Mouse (Mus musculus) midbrain, postnatal 0 days (tissue): ENCODE results near the gene Stk10. TPM values are rescaled to one million over a fixed set of nuclear protein-coding genes. Genes with fewer than 3 reads are reported as not detected.
A peak's percentile ranks its signal among the peaks of the same experiment; 100 is the strongest.

Experiments
- ATAC-seq: fragments of 200-750 bp; cut with Nextera tagmentation; 2 replicates; pipeline ENCODE4 v1.8.0; 2017; ENCODE audit warnings: moderate number of reproducible peaks, mild to moderate bottlenecking, moderate TSS enrichment, moderate library complexity; ENCODE audit not compliant: low FRiP score
- DNase-seq: peaks from one replicate; pipeline ENCODE4 v3.0.0-alpha.2; 2015; ENCODE audit warnings: low spot score
- H3K27ac ChIP-seq: fragments of 300-500 bp; sonication (generic); 2 replicates; pipeline ENCODE4 v1.5.1; 2014; ENCODE audit warnings: low read depth, mild to moderate bottlenecking, low read length, mixed read lengths
- H3K27me3 ChIP-seq: fragments of 300-500 bp; sonication (generic); 2 replicates; pipeline ENCODE4 v1.6.1; 2014; ENCODE audit warnings: low read length, control low read depth, mixed read lengths; ENCODE audit not compliant: insufficient read depth
- H3K36me3 ChIP-seq: fragments of 300-500 bp; sonication (generic); 2 replicates; pipeline ENCODE4 v1.6.1; 2014; ENCODE audit warnings: low read length, control low read depth, mixed read lengths; ENCODE audit not compliant: insufficient read depth
- H3K4me1 ChIP-seq: fragments of 300-500 bp; sonication (generic); 2 replicates; pipeline ENCODE4 v1.6.1; 2014; ENCODE audit warnings: mild to moderate bottlenecking, control low read depth, antibody characterized with exemption, low read length, mixed read lengths; ENCODE audit not compliant: insufficient read depth
- H3K4me2 ChIP-seq: fragments of 300-500 bp; sonication (generic); 2 replicates; pipeline ENCODE4 v1.6.1; 2014; ENCODE audit warnings: low read depth, mild to moderate bottlenecking, low read length, mixed read lengths; ENCODE audit not compliant: poor library complexity, severe bottlenecking
- H3K4me3 ChIP-seq: fragments of 300-500 bp; sonication (generic); 2 replicates; pipeline ENCODE4 v1.5.1; 2014; ENCODE audit warnings: low read depth, mild to moderate bottlenecking, low read length, moderate library complexity
- H3K9ac ChIP-seq: fragments of 300-500 bp; sonication (generic); replicated peaks from 2 replicates; pipeline ENCODE4 v1.6.1; 2014; ENCODE audit warnings: mild to moderate bottlenecking, low read length, moderate library complexity, mixed read lengths; ENCODE audit not compliant: poor library complexity, severe bottlenecking
- H3K9me3 ChIP-seq: fragments of 300-500 bp; sonication (generic); 2 replicates; pipeline ENCODE4 v1.6.1; 2016; ENCODE audit warnings: low read length, control low read depth
- CTCF ChIP-seq: IDR thresholded peaks from 2 replicates; pipeline ENCODE4 v1.5.1; 2016; ENCODE audit warnings: antibody characterized with exemption, mild to moderate bottlenecking
- WGBS: fragments of 180-500 bp; shearing (Covaris S2); extraction: QIAGEN DNeasy Blood & Tissue Kit; methylation state at CpG from one replicate; pipeline ENCODE4 v1.1.7; 2014; 5-methylcytosine and 5-hydroxymethylcytosine counted together
- polyA plus RNA-seq: library from polyadenylated mRNA; unstranded; fragments of >200 nt; fragmentation: Nextera tagmentation; extraction: Ambion mirVana; gene quantifications from 2 replicates; pipeline ENCODE4 v1.2.1, GENCODE M21; 2015
- total RNA-seq: library from RNA; depleted of rRNA; stranded (reverse); fragments of >200 nt; gene quantifications from 2 replicates; pipeline ENCODE4 v1.2.3, GENCODE M21; 2014

The Stk10 gene
- total and polyA plus RNA-seq, 2 experiments from 2014 or later = 0.99 to 9.4 TPM

- ATAC-seq (peak; percentile 71), DNase-seq (peak; percentile 51)
- Histone ChIP-seq H3K9ac (peak overlapping the region; percentile 96), H3K4me3 (peak overlapping the region; percentile 99), H3K27me3 (no peaks in the 10 kb centered on the region), H3K9me3 (no peaks in the 10 kb centered on the region), H3K27ac (peak overlapping the region; percentile 93), H3K4me1 (peaks cover 7% of the 10 kb centered on the region; the same call in 1 of the 2 replicates), H3K36me3 (no peaks in the 10 kb centered on the region), H3K4me2 (peak overlapping the region; percentile 83)
- no peak for TF ChIP-seq CTCF
- under 1% methylated on average over 41 of the region's 54 CpGs for WGBS
Measured at GRCm38 (mm10) chr11:32642899-32643886, 110.1 kb downstream of the Stk10 start.

- 31% methylated on average over 3 of the region's 3 CpGs for WGBS
- H3K9ac ChIP-seq = peak overlapping the region; percentile 96
- no peaks in the 10 kb centered on the region for H3K36me3 ChIP-seq
- peaks cover 7% of the 10 kb centered on the region; the same call in 1 of the 2 replicates for H3K4me1 ChIP-seq
- H3K27ac ChIP-seq = peak overlapping the region; percentile 93; the same call in 1 of the 2 replicates
- TF ChIP-seq CTCF = no peak
- no peak for DNase-seq
- H3K27me3 ChIP-seq = no peaks in the 10 kb centered on the region
- no peaks in the 10 kb centered on the region for H3K9me3 ChIP-seq
- peak overlapping the region; percentile 83 for H3K4me2 ChIP-seq
- H3K4me3 ChIP-seq = peak overlapping the region; percentile 99
- ATAC-seq = no peak
Measured at GRCm38 (mm10) chr11:32644010-32644409, 110.9 kb downstream of the Stk10 start.

- Histone ChIP-seq H3K27ac (no peak overlapping the region), H3K4me3 (no peak overlapping the region), H3K27me3 (no peaks in the 10 kb centered on the region), H3K36me3 (no peaks in the 10 kb centered on the region), H3K9me3 (no peaks in the 10 kb centered on the region), H3K9ac (no peak overlapping the region), H3K4me1 (0 out of 2 replicates have a peak, but pooled peaks cover 3% of the 10 kb centered on the region), H3K4me2 (no peak overlapping the region)
- ATAC-seq (no peak), DNase-seq (no peak)
- WGBS = 98% methylated on average over 2 of the region's 2 CpGs
- TF ChIP-seq CTCF = no peak
Measured at GRCm38 (mm10) chr11:32647265-32647664, 114.2 kb downstream of the Stk10 start.

- Histone ChIP-seq H3K27me3 (no peaks in the 10 kb centered on the region), H3K4me3 (no peak overlapping the region), H3K9ac (no peak overlapping the region), H3K36me3 (no peaks in the 10 kb centered on the region), H3K4me1 (no peaks in the 10 kb centered on the region), H3K4me2 (no peak overlapping the region), H3K27ac (no peak overlapping the region), H3K9me3 (no peaks in the 10 kb centered on the region)
- TF ChIP-seq CTCF = no peak
- no peak for DNase-seq
- ATAC-seq = no peak
Measured at GRCm38 (mm10) chr11:32650236-32650749, 117.2 kb downstream of the Stk10 start.

- Histone ChIP-seq H3K4me3 (no peak overlapping the region), H3K36me3 (no peaks in the 10 kb centered on the region), H3K9me3 (no peaks in the 10 kb centered on the region), H3K4me2 (no peak overlapping the region), H3K4me1 (no peaks in the 10 kb centered on the region), H3K27ac (no peak overlapping the region), H3K27me3 (no peaks in the 10 kb centered on the region), H3K9ac (no peak overlapping the region)
- WGBS = 83% methylated on average over 7 of the region's 7 CpGs
- ATAC-seq (no peak), DNase-seq (no peak)
- TF ChIP-seq CTCF = no peak
Measured at GRCm38 (mm10) chr11:32650893-32651590, 117.9 kb downstream of the Stk10 start.
